Mouse (Mus musculus) adrenal gland, adult (tissue): ENCODE results near the gene Nkx2-3.

ENCODE experiments used
- DNase-seq, 2 experiments: peaks; one replicate each; pipeline ENCODE4 v3.0.0; 2022 to 2023; ENCODE audit warnings: low spot score in 1 of 2; ENCODE audit not compliant: inconsistent age in 2 of 2

Nkx2-3 gene

DNA sequence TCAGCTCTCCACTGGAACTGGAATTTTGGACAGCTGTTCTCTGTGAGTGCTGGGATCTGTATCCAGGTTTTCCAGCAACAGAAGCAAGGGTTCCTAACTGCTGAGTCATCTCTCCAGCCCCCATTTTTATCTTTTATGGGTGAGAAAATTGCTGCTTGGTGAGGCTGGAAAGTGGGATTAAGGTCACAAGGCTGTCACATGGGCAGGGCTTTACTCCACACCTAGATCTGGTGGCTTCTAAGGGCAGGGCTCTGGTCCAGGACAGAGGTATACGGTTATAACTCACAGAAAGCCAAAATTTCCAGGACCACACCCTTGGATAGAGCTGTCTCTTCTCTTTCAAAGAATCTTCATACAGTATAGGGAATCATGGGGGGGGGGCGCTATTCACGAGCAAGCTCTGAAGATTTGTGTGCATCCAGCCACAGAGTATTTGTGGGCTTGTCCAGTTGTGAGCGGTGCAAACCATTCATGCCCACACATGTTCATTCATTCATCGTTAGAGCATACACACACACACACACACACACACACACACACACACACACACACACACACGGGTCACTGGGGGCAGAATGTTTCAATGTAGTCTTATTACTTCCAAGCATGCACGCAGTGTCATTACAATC lies 7.5 kb upstream of the Nkx2-3 start:
- DNase-seq: peak in 1 of 2 experiments; percentile 17

DNA sequence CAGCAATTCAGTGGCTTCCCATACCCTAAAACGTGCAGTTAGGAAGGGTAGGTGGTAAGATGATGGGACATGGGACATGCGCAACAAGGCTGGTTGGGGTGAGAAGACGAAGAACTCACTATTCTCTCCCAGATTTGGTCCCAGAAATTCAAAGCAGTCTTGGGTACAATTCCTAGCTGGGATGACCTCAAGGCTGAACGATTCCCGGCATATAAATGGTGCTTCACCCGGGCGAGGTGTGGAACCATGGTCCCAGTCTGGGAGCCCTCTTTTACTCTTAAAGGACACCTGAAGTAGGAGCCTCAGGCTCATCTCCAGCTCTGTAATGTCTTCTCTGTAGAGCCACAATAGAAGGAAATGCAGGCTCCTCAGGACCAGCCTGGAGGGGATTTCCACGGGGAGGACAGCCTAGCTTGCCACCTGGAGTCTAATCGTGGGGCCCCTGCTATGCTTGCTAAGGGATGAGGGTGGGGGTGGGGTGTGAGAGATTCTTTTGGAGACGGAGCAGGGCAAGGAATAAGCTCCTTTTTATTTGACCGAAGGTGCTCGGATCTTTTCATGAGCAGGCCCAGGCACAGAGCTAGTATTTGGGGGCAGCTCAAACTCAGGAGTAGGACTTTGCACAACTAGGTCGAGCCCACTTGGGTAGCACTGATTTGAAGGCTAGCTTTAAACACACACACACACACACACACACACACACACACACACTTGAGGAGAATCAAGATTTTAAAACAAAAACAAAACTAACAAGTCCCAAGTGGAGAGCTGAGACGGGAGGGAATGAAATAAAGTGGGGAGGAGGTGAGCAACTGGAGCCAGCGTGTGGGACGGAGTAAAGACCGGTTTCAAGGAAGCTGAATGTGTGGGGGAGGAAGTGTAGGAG lies 6.2 kb upstream of the Nkx2-3 start:
- DNase-seq: peak in 1 of 2 experiments; percentile 16

DNA sequence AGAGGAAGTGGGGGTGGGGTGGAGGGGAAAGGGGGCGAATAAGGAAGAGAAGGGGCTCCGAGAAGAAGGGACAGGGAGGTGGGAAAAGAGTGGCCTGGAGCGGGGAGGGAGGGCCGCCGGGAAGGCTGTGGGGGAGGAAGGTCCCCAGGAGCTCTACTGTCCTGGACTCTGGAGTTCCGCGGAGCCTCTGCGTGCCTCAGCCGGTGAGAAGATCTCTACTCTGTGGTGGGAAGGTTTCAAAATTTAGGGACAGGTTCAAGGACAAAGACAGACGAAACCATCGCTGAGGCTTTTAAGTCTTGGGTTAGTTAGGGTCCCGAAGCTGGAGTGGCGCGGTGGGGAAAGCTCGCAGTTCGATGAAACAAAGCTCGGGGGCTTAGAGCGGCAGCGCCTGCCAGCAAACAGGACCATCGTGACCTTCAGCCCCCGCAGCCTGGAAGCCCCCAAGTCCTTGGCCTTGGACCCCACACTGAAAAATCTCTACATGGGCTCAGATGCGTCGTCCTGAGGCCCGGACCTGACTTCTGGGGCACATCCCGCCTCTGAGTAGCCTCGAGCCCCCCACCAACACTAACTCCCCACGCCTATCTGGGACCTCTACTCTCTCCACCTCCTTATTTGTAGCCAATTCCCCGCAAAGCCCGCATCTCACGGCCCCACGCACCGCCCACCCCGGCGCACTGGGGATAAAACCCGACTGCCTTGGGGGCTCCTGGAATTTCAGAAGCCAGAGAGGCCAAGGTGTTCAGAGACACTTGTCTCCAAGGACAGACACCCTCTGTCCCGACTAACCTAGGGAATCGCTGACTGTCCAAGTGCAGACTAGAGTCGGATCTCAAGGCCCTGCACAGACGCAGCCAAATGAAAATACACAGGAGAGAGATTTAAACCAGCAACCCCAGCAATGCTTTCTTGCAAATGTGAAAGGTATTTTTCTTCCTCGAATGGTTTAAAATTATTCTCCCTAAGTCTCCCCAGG lies 5.3 kb upstream of the Nkx2-3 start:
- peak in 1 of 2 experiments; percentile 24 for DNase-seq

DNA sequence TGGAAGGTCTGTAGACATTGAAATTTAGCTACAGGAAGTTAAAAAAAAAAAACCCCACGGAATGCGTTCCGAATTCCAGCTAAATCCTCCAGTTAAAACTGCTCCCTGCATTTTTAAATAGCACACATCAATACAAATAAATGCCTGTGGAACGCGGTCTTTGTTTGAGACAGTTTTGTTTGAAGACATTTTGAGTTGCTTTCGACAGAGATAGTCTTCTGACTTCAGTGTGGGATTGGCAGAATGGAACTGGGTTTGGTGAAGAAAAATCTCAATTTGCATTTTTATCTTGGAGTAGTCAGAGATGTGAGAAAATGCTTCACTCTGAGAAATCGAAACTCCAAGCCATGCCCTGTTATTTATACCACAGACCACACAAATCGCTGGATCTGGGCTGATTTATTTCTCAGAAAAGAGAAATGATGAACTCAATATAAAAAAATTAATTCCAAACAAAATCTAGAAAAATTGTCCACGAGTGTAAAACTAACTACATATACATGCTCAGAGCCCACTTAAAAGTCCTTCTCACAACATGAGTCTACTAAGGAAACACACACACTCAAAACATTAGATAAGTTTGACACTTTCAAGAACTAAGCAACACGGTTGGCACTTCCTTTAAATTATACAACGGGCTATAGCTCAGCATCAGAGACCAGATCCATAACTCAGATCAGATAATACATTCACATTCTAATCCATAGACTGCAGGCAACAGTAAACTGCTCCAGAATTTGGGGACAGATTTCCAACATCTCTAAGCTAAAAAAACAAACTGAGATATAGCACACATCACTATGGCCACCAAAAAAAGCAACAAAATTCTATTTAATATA lies 4.1 kb upstream of the Nkx2-3 start:
- peak in 1 of 2 experiments; percentile 65 for DNase-seq

DNA sequence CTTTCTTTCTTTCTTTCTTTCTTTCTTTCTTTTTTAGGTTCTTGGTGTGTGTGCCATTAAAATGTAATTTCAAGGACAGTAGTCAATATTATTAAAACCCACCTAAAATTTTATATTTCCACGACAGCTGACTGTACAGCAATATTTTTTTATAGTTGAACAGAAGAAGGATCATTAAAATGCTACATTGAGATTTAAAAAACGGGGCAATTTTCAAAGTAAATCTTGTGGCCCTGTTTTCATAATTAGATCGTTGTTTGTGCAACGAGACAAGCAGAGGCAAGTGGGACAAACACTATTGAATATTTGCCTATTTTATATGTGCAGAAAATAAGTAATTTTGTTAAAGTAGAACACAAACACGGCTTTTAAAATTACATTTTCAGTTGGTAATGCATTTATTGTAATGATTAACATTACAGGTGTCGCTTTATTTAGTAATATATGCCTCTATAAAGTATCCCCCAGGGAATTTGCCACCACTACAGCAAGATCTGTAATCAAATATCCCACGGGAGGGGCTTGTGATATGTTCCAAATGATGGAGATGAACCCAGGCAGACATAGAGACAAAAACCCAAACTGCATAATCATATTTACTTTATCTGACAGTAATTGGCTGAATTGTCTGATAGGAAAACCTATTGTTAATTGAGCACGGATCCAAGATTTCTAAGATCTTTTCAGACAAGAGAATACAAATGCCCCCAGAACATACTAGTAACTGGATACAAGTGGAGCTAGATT lies 3.2 kb upstream of the Nkx2-3 start:
- peak in 1 of 2 experiments; percentile 29 for DNase-seq

DNA sequence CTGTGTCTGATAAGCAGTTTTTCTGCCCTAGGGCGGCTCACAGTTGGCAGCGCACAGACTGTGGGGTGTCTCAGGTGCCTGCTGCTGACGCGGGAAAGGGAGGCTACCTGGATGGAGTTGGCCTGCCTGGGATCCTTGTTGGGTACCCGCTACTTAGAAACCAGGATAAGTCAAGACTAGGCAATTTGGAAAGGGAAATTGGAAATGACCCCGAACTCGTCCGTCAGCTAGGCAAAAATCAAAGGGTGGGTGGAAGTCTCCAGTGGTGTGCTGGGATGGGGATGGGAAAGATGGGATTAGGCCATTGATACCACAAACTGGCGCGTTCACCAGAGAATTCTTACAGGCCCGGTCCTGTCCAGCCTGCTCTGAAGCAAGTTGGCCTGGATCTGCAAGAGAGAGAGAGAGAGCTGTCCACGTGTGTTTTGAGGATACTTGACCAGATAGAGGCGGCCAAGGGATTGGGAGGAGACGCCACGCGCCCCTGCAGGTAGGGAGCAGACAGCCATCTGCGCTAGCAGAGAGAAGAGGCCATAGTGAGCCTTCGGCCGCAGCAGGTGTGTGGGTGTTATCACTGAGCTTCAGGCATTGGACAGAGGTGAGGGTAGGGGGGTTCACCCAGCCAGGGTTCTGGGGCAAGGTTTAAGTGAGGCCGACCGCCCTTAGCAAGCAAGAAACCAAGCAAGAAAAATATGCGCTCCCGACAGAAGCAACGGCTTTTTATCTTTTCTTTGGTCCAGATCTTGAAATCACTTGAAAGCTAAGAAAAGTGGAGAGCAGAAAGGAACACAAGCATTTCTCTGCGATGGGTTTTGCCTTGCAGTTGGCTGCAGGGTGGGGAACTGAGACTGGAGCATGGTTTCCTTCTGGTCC lies 2.4 kb upstream of the Nkx2-3 start:
- DNase-seq: peak in 1 of 2 experiments; percentile 18

DNA sequence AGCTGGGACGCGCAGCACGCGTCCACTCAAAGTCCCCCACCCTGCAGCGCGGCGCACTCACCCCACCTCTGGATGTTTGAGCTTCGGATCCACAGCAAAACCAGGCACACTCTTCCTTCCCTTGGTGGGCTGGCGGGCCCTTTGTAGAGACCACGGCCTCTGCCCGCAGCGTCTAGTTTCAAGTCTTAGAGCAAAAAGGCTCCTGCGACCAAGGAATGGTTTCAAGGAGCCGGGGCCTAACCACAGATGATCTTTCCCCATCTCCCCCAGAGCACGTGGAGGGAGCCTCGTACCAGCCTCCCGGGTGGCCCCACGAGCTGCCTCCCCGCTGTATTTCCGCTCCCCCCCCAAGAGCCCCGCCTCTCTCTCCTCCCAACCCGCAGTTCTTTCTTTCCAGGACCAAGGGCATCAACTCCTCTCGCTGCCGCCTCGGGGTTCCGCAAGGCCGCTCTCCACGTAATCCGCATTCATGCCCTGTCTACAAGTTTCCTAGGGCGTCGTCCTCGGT lies 1.7 kb upstream of the Nkx2-3 start:
- DNase-seq: no peak

DNA sequence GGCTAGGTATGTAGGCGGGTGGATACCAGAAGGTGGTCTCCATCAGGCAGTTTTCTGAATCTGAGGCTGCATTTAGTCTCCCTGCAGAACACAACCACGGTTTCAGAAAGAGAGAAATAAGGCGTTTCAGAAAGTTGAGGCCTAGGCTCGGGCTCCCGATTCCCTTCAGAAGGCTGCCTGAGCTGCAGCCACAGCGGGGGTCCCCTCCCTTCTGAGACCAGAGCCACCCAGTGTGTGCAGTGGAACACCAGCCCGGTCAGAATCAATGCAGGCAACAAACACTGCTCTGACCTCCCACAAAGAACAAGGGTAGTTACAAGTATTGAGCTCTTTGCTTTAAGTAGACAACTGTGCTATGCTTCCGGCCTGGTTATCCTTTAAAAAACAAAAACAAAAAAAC lies 1.0 kb upstream of the Nkx2-3 start:
- DNase-seq: peak in 1 of 2 experiments; percentile 24

DNA sequence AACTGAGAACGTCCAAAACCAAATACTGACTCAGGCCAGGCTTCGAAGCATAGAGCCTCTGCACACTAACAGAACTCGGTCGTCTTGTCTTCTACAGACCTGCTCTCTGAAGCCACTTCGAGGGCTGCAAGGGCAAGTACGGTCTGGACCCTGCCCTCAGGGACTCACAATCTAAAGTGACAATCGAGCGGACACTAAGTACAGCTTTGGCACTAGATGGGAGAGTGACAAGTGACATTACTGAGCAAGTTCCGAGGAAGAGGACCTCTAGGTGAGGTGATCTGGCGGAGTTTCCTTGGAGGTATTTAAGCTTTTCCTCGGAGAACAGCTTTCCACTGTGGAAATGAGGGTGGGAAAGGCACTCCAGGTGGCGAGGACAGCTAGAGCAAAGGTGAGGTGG lies 564 bp upstream of the Nkx2-3 start:
- DNase-seq: no peak

DNA sequence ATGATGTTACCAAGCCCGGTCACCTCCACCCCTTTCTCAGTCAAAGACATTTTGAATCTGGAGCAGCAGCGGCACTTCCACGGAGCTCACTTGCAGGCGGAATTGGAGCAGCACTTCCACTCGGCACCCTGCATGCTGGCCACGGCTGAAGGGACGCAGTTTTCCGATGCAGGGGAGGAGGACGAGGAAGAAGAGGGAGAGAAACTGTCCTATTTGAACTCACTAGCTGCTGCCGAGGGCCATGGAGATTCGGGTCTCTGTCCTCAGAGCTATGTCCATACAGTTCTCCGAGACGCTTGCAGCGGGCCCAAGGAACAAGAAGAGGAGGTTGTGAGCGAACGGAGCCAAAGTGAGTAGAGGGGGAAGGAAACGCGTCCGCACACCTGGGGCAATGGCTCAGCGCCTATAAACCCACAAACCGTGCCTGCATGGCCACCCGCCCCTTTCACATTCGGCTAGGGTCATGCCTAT lies 411 bp downstream of the Nkx2-3 start:
- peak in 1 of 2 experiments; percentile 54 for DNase-seq

DNA sequence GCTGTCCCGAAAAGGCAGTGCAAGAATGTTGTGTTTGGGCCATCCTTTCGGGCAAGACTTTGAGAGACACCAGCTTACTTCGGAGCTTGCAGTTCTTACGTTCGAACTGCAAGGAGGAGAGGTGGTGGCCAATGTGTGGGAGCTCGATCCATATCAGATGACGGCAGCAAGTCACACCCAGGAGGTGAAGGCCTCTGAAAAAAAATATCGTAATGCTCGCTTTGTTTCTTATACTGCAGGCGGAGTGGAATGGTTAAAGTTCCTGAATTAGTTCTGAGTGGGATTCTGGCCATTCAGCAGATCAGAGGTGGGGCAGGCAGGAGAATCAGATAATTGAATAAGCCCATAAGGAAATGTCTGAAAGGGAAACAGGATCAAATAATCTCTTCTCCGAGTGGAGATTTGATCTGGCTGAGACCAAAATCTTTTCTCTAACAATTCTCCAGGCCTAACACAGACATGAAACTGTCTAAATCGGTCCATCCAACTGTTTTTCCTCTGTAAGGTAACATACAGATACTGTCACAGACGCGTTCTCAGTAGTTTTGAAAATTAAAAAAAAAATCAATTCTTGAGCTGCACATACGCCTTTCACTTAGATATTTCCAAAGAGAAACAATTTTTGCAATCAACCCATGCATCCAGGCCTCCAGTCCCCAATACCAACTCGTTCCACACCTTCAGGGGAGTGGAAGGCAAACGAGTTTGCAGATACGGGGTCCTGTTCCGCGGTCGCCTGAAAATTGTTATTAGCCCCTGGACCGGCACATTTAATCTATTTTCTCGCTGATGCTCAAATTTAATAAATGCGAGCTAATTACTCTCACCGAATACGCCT lies 1.4 kb downstream of the Nkx2-3 start:
- peak in 1 of 2 experiments; percentile 37 for DNase-seq

DNA sequence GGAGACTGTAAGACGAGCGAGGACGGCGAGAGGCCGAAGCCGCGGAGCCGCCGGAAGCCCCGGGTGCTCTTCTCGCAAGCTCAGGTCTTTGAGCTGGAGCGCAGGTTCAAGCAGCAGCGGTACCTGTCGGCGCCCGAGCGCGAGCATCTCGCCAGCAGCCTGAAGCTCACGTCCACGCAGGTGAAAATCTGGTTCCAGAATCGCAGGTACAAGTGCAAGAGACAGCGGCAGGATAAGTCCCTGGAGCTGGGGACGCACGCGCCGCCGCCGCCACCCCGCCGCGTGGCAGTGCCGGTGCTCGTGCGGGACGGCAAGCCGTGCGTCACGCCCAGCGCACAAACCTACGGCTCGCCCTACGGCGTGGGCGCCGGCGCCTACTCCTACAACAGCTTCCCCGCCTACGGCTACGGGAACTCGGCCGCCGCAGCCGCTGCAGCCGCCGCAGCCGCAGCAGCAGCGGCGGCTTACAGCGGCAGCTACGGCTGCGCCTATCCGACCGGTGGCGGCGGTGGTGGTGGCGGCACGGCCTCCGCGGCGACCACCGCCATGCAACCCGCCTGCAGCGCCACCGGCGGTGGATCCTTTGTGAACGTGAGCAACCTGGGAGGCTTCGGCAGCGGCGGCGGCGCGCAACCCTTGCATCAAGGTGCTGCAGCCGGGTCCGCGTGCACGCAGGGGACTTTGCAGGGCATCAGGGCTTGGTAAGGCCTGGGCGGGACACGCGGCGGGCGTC lies 2.4 kb downstream of the Nkx2-3 start:
- DNase-seq: peak in 1 of 2 experiments; percentile 56

DNA sequence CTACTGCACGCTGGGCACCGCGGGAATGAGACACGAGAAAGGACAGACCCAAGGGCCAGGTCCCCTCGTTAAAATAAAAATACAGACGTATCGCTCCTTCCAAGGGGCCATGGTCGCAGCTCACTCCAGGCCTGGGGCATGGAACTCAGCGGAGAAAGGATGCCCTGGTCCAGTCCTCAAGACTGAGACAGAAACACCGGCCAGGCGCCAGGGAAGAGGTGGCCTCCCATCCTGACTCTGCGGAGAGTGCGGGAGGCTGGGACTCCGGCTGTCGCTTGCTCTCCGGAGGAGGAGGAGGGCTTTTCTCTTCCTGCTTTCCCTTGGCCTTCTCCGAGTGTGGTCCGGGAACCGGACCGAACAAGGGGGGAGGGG lies 2.9 kb downstream of the Nkx2-3 start:
- peak in 1 of 2 experiments; percentile 53 for DNase-seq

DNA sequence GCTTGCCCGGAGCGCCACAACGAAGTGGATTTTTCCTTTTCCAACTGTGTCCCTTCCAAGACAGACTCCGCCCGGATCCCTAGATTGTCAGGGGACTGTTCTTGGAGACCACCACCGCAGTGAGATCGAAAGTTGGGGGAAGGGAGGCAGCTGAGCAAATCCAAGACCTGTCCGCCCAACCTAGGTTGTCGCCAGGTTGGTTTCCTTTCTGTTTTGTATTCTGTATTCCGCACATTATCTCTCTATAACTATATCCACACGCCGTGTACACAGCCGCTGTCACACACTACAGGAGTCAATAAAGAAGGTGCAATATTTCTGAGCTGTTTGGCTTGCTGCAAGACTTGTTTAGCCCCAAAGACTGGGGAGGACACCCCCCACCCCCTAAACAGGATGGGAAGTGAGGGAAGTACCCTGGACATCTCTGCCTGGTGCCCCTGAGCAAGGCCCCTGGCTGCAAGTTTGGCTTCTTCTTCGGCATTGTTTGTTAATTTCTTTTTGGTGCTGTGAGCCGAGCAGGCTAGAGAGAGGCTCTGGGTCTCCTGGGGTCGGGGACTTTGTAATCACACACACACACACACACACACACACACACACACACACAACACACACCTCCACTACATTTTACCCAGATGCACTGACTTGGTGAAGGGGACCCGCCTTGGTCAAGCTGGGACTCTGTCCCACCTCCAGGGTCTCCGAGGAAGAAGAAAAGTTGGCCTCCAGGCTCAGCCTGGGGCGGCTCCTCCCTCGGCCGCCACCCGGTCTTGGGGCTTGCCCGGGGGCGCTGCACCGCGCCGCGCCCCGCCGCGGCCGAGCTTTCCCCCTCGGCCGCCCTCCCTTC lies 3.7 kb downstream of the Nkx2-3 start:
- DNase-seq: no peak

DNA sequence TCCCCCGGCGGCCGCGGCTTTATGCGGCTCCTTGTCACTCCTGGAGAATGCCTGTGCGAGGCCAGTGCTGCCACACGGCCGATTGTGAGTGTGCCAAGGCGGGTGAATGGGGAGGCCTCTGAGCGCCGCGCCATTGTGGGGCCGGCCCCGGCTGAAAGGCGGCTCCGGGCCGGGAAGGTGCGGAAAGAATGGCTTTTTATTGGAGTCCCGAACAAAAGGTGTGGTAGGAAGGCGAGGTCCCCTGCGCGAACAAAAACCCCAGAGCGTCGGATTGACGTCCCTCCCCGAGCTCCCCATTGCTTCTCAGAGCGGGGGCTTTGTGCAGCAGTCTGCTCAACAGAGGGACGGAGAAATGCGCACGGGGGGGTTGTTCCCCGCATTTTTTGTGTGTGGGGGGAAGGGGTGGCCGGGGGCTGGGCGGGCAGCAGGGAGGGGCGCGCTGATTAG lies 4.3 kb downstream of the Nkx2-3 start:
- DNase-seq: peak in 1 of 2 experiments; percentile 58

DNA sequence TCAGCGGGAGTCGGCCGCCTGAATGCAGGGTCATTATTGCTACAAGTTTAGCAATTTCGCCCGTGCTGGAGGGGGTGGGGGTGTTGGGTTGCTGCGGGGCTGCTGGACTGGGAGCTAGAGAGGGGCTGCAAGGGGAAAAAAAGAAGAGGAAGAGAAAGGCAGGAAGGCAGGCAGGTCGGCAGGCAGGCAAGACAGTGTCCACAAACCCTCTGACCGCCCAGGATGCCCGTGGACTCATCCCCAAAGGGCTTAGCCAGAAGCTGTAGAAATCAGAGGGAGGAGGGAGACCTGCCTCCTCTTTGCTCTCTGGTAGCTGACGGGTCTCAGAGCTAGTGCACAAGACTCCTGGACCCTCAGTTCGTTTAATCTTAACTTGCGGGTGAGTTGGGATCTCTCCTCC lies 4.8 kb downstream of the Nkx2-3 start:
- DNase-seq: no peak
